Mouse (Mus musculus) gastrocnemius, adult 8-10 months (tissue): ENCODE measurements around the gene 1700016H13Rik. TPM values are rescaled to one million over a fixed set of nuclear protein-coding genes. Genes with fewer than 3 reads are reported as not detected.
A peak's percentile ranks its signal among the peaks of the same experiment; 100 is the strongest.

ENCODE experiments used
- DNase-seq, 2 experiments: peaks; one replicate each; pipeline ENCODE4 v3.0.0; 2022; ENCODE audit warnings: low spot score in 2 of 2
- total RNA-seq, 4 experiments: library from RNA; stranded (reverse); gene quantifications; 2 replicates each; pipeline ENCODE4 v1.2.4; 2022

1700016H13Rik gene
- total RNA-seq, 4 experiments from 2014 or later: 0.65 to 1.4 (median 0.83) TPM

GRCm38 (mm10) chr5:103674482-103674881, 18.7 kb upstream of the 1700016H13Rik start:
- DNase-seq: no peak

GRCm38 (mm10) chr5:103673611-103674010, 17.8 kb upstream of the 1700016H13Rik start:
- DNase-seq: no peak

GRCm38 (mm10) chr5:103671858-103672257, 16.0 kb upstream of the 1700016H13Rik start:
- DNase-seq: no peak

DNA sequence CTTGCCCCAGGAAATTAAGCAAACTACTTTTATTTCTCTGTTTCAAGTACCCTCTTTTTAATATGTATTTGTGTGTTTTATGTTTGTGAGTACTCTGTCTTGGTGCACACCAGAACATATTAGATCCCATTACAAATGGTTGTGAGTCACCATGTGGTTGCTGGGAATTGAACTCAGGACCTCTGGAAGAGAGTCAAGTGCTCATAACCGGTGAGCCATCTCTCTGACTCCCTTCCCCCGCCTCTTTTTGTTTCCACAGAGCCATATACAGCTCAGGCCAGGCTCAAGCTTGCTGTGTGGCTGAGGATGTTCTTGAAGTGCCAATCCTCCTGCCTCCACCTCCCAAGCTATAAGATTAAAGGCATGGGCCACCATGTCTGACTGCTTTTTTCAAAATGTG, 10.1 kb upstream of the 1700016H13Rik start:
- no peak for DNase-seq

DNA sequence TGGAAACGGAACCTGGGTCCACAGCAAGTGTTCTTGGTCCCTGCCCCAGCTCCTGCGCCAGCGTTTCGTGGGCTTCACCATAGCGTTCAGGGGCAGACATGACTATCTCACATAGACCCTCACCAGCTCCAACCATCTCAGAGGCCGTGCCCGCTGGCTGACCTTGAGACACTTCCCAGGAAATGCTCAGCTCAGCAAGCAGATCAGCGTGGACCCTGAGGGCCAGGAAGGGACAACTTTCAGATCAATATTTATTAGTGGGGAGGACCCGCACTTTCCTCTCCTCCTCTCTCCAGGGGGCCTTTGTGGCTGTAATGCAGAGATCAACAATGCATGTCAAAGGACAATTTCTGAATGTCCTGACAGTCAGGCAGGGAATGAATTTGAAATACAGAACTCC, 9.1 kb upstream of the 1700016H13Rik start:
- DNase-seq: no peak

DNA sequence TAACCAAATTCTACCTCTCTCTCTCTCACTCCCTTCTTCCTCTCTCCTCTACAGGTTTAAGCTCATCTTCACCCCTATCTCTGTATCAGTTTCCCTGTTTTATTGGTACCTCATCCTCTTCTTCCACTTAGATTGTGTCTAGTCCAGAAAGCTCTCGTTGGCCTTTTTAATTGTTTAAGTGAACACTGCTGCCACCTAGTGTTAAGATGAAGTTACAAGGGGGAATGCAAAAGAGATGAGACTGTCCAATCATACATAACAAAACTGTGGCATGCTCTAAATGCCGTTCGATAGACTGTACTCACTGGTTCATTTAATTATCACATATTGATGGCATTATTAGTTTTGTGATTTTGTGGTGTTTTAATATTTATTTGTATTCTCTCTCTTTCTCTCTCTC, 3.8 kb upstream of the 1700016H13Rik start:
- no peak for DNase-seq

DNA sequence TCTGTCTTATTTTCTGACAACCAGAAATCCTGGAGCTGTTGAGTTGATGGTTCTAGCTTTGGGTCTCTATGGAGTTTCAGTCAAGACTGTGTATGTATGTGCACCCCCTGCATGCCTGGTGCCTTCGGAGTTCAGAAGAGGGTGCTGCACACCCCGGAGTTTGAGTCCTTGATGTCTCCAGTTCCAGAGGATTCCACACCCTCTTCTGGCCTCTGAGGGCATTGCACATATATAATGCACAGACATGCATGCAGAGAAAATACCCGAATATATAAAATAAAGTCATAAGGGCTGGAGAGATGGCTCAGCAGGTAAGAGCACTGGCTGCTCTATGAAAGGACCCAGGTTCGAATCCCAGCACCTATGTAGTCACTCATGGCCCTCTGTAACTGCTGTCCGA, 3.1 kb upstream of the 1700016H13Rik start:
- DNase-seq: no peak

GRCm38 (mm10) chr5:103654780-103655179, 1.0 kb downstream of the 1700016H13Rik start:
- no peak for DNase-seq

DNA sequence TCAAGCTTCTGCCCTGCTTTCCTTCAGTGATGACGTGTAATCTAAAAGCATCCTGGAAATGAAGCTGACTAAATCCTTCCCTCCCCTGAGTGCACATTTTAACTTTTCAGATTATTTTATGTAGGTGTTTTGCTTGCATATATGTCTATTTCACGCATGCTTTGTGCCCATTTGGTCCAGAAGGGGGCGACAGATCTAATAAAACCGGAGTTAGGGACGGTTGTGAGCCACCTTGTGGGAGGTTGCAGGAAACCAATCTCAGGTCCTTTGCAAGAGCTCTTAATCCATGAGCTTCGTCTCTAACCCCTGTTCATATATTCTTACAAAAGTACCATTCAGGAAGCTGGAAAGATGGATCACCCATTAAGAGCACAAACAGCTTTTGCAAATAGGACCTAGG, 1.6 kb downstream of the 1700016H13Rik start:
- no peak for DNase-seq

GRCm38 (mm10) chr5:103647320-103647719, 8.5 kb downstream of the 1700016H13Rik start:
- DNase-seq: no peak

DNA sequence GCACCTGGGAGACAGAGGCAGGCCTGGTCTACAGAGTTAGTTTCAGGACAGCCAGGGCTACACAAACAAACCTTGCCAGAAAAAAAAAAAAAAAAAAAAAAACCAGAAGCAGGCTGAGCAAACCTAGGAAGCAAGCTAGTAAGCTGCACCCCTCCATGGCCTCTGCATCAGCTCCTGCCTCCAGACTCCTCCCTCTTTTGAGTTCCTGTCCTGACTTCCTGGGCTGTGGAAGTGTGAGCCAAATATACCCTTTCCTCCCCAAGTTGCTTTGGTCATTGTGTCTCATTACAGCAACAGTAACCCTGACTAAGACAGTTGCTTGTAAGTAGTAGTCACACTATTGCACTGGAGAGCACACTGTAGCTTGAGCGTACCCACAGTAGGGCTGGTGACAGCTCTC, 11.6 kb downstream of the 1700016H13Rik start:
- DNase-seq: no peak

DNA sequence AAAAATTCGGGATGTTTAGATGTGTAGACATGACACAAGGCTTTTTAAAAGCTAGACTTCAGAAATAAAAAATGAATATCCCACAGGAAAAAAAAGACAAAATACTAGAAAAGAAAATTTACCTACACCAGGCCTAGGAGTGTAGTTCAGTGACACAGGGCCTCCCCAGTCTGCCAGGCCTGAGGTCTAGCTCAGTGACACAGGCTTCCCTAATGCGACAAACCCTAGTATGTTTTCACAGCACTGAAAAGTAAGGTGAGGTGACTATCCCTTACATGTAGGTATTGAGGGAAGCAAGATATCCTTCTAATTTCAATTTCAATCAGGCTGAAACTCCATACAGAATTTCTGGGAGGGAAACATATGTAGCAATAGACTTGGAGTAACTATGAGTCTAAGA, 18.6 kb downstream of the 1700016H13Rik start:
- no peak for DNase-seq

DNA sequence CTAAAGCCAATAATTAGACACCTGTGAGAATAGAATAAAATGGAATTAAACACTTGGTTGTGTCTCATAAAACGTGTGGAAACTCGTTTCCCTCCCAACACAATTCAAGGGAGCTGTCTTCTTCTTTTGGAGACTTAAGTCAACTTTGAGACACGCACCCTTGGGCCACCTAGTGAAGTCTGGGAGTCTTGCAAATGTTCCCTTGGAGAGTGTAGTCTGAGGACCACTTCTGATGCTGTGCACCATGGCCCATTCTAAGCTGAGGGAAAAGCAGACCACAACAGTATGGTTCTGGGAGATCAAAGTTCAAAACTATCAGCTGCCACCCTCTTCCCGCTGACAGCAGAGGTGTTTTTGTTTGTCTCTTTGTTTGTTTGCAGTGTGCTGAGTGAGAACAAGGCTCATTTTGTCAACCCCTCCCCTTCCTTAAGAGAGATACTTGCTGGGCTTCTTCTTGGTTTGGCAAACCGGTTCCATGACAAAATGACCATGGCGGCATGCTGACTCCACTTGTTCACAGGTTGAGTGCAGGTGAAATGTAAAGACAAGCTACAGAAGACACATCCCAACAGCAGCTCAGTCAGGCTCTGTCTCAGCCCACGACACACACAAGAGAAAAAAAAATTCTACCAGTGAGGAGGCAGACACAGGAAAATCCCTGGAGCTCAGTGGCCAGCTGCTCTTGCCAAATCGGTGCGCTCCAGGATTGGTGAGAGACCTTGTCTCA, 25.8 kb downstream of the 1700016H13Rik start:
- no peak for DNase-seq

GRCm38 (mm10) chr5:103629111-103629764, 26.6 kb downstream of the 1700016H13Rik start, which contains the start of gene Slc10a6:
Slc10a6 (minus strand) TSS chr5:103629403.
- DNase-seq: peak; percentile 73 to 84

DNA sequence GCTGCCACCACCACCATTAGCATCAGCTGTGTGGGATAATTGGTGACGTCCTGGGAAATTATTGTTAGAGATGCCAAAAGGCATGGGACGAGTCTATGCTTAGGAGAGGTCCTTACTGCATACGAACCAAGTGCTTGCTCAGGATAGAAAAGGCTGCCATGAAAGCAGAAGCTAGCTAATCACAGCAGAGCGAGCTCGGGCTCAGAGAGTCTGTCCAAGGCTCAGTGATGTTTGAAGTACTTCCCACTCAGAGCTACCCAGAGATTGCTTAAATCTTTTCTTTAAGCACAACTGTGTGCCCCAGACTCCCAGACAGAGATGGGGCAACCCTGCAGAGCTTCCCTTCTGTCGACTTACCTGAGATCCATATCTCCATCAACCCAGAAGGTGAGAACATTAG, 27.3 kb downstream of the 1700016H13Rik start:
- DNase-seq: no peak

GRCm38 (mm10) chr5:103624831-103625230, 31.0 kb downstream of the 1700016H13Rik start:
- DNase-seq: no peak

DNA sequence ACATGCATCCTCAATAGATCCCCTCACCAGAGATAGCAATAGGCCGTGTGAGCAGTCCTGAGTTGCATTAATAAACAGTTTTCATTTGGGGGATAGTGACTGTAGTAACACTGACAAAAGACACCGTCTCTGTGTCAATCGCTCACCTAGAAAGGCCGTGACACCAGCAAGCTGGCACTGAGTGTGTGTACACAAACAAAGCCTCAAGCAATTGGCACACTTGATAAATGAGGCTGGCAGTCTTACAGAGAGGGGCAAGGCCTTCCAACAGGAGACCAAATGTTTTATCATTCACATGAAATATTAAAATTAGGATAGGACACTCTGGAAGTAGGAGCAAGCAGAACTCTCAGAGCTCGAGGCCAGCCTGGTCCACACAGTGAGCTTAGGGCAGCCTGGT, 33.5 kb downstream of the 1700016H13Rik start:
- DNase-seq: no peak

- DNase-seq: no peak
These were observed 35.4 kb downstream of the 1700016H13Rik start for GRCm38 (mm10) chr5:103620301-103620973.

DNA sequence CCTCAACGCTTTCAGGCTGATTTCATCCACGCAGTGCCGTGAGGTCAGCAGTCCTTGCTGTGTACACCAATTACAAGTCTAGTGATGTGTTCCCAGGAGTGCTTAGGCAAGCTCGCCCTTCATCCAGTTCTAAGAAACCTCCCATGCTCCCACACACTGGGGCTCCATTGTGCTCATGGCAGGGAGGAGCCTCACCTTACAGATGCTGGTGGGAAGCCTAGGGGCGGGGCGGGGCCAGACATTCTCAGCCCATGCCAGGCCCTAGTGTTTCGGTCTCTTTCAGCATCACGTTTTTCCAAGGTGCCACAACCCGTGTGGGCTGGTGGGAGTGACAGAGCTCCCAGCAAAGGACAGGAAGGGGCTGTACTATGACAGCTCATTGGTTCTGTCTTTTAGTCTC, 38.6 kb downstream of the 1700016H13Rik start:
- no peak for DNase-seq

DNA sequence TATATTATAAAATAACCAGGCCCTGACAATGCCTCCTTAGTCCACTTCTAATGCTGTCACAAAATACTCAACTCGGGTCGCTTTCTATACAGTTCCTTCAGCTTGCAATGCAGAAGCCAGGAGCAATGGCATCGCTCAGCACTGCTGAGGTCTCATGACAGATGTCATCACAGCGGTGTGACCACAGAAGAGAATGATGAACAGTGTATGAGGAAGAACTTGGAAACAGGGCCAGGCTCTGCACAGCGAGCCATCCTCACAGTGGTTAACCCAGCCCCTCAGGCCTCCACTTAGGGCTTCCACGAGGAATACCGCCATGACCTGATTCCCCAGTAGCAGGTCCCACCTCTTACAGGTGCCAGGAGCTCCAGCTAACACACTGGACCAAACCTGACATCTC, 41.5 kb downstream of the 1700016H13Rik start:
- no peak for DNase-seq

- no peak for DNase-seq
These were observed 43.5 kb downstream of the 1700016H13Rik start for GRCm38 (mm10) chr5:103612316-103612715.

DNA sequence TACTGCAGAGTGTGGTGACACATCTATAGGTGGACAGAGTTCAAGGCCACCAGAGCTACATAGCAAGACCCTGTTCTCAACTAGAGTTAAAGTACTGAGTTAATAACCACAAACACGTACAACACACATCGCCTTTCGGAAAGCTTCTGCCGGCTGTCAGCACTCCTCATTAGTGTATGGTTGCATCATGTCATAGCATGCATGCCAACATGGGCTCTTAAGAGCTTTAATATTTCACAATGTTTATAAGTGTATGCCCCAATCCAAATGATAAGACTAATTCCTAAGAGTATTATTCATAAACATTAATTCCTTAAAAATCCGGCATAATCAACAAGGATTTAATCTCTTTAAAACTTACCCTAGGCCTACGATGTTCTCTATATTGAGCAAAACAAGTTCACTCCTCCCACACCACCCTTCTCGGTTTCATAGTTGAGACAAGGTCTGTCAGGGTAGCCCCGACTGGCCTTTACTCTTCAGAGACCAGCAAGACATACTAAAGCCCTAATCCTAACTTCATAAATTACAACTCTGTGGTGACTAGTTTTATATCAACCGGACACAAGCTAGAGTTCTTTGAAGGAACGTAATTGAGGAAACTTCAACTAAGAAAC, 44.8 kb downstream of the 1700016H13Rik start:
- no peak for DNase-seq
